Mouse (Mus musculus): ENCODE data around the gene Cyp3a11. TPM values are rescaled to one million over a fixed set of nuclear protein-coding genes. Genes with fewer than 3 reads are reported as not detected.
"Not testable (repeated sequence)": the region's sequence is repeated elsewhere in the genome, so short reads cannot be mapped to it uniquely, and the experiment has no call there.

The Cyp3a11 gene
- not detected in 2 replicates for polyA plus RNA-seq (2015; fragmentation: Nextera tagmentation; extraction: Ambion mirVana)

DNA sequence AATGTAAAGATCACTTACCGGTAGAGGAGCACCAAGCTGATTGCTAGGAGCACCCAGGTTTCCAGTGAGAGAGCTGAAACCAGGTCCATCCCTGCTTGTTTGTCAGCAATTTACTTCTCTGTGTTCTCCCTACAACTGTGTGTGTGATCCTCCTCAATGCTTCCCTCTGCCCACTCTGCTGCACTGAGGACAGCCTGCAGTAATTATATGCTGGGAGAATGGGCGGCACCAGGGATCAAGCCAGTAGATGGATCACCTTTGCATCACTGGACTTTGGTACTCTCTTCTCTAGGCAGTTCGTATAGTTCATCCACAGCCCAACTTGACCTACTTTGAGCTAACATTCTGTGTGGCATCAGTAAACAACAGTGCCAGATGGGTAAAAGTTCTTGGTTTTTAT is at the start of gene Cyp3a11:
Cyp3a11 (minus strand) TSS at position 277 of the 400 bp plus-strand sequence.
- Histone ChIP-seq H3K4me1 (replicated peaks; ENCODE audit: control insufficient read depth, insufficient read depth, low read length) (no peaks in the 10 kb centered on the region), H3K9me3 (ENCODE audit: control insufficient read depth, low read length) (peaks cover 28% of the 10 kb centered on the region)

GRCm38 (mm10) chr5:145912912-145913311 is 33.1 kb upstream of the Cyp3a11 start:
- H3K27ac ChIP-seq (ENCODE audit: low read length) = no peak overlapping the region
- no peak for ATAC-seq
- H3K4me2 ChIP-seq (ENCODE audit: low read length) = no peak overlapping the region
- H3K36me3 ChIP-seq (ENCODE audit: control insufficient read depth, insufficient read depth) = no peaks in the 10 kb centered on the region
- peaks cover 14% of the 10 kb centered on the region for H3K9me3 ChIP-seq (ENCODE audit: control insufficient read depth, low read length)
- H3K27me3 ChIP-seq (replicated peaks; ENCODE audit: control insufficient read depth, insufficient read depth, low read length) = no peaks in the 10 kb centered on the region
- H3K4me1 ChIP-seq (replicated peaks; ENCODE audit: control insufficient read depth, insufficient read depth, low read length) = no peaks in the 10 kb centered on the region
- no peak overlapping the region for H3K4me3 ChIP-seq (replicated peaks; ENCODE audit: low read length)
- H3K9ac ChIP-seq (replicated peaks; ENCODE audit: low read depth, low read length) = no peak overlapping the region

More for the DNA sequence above, at the start of gene Cyp3a11:
- Histone ChIP-seq H3K9ac (replicated peaks; ENCODE audit: low read depth, low read length) (no peak within 1 kb of the TSS), H3K27ac (ENCODE audit: low read length) (no peak within 1 kb of the TSS), H3K27me3 (replicated peaks; ENCODE audit: control insufficient read depth, insufficient read depth, low read length) (no peaks in the 10 kb centered on the region), H3K4me2 (ENCODE audit: low read length) (no peak within 1 kb of the TSS), H3K4me3 (replicated peaks; ENCODE audit: low read length) (no peak within 1 kb of the TSS), H3K36me3 (ENCODE audit: control insufficient read depth, insufficient read depth) (no peaks in the 10 kb centered on the region)
- ATAC-seq = no peak
- WGBS = 84% methylated on average over 3 of the region's 3 CpGs

GRCm38 (mm10) chr5:145911781-145912180 is 32.0 kb upstream of the Cyp3a11 start:
- no peak for ATAC-seq
- Histone ChIP-seq H3K4me3 (replicated peaks; ENCODE audit: low read length) (no peak overlapping the region), H3K9me3 (ENCODE audit: control insufficient read depth, low read length) (peaks cover 12% of the 10 kb centered on the region), H3K4me2 (ENCODE audit: low read length) (no peak overlapping the region), H3K9ac (replicated peaks; ENCODE audit: low read depth, low read length) (no peak overlapping the region), H3K36me3 (ENCODE audit: control insufficient read depth, insufficient read depth) (no peaks in the 10 kb centered on the region), H3K27ac (ENCODE audit: low read length) (no peak overlapping the region), H3K4me1 (replicated peaks; ENCODE audit: control insufficient read depth, insufficient read depth, low read length) (no peaks in the 10 kb centered on the region), H3K27me3 (replicated peaks; ENCODE audit: control insufficient read depth, insufficient read depth, low read length) (no peaks in the 10 kb centered on the region)

- H3K27ac ChIP-seq (ENCODE audit: low read length); H3K27me3 ChIP-seq (replicated peaks; ENCODE audit: control insufficient read depth, insufficient read depth, low read length); H3K4me2 ChIP-seq (ENCODE audit: low read length); H3K36me3 ChIP-seq (ENCODE audit: control insufficient read depth, insufficient read depth); H3K9ac ChIP-seq (replicated peaks; ENCODE audit: low read depth, low read length); H3K4me1 ChIP-seq (replicated peaks; ENCODE audit: control insufficient read depth, insufficient read depth, low read length); H3K4me3 ChIP-seq (replicated peaks; ENCODE audit: low read length); ATAC-seq: not testable (repeated sequence)
- 87% methylated on average over 2 of the region's 2 CpGs for WGBS
- H3K9me3 ChIP-seq (ENCODE audit: control insufficient read depth, low read length) = peaks cover 12% of the 10 kb centered on the region
Observed at GRCm38 (mm10) chr5:145906937-145907336, 27.2 kb upstream of the Cyp3a11 start.

GRCm38 (mm10) chr5:145904535-145904934 is 24.8 kb upstream of the Cyp3a11 start:
- WGBS = 96% methylated on average over 1 of the region's 1 CpGs
- Histone ChIP-seq H3K27ac (ENCODE audit: low read length) (no peak overlapping the region), H3K4me1 (replicated peaks; ENCODE audit: control insufficient read depth, insufficient read depth, low read length) (no peaks in the 10 kb centered on the region), H3K4me2 (ENCODE audit: low read length) (no peak overlapping the region), H3K9me3 (ENCODE audit: control insufficient read depth, low read length) (peaks cover 8% of the 10 kb centered on the region), H3K36me3 (ENCODE audit: control insufficient read depth, insufficient read depth) (no peaks in the 10 kb centered on the region), H3K27me3 (replicated peaks; ENCODE audit: control insufficient read depth, insufficient read depth, low read length) (no peaks in the 10 kb centered on the region), H3K4me3 (replicated peaks; ENCODE audit: low read length) (no peak overlapping the region), H3K9ac (replicated peaks; ENCODE audit: low read depth, low read length) (no peak overlapping the region)
- no peak for ATAC-seq

DNA sequence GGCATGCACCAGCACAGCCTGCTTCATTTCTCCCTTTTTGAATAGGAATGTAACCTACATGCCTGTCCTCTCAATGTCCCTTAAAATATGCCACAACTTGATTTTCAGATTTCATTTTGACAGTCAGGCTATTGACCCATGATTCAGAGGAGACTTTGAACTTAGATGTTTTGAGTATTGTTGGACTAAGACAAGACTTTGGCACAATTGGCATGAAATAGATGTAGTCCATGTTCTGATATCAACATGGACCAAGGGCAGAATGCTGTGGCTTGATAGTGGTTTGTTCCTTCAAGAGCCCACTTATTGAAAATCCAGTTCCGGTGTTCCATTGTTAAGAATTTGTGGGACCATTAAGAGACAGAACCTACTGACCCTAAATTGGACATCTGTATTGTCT is 23.6 kb upstream of the Cyp3a11 start:
- no peaks in the 10 kb centered on the region for H3K36me3 ChIP-seq (ENCODE audit: control insufficient read depth, insufficient read depth)
- no peaks in the 10 kb centered on the region for H3K4me1 ChIP-seq (replicated peaks; ENCODE audit: control insufficient read depth, insufficient read depth, low read length)
- H3K4me3 ChIP-seq (replicated peaks; ENCODE audit: low read length) = no peak overlapping the region
- peaks cover 8% of the 10 kb centered on the region for H3K9me3 ChIP-seq (ENCODE audit: control insufficient read depth, low read length)
- H3K4me2 ChIP-seq (ENCODE audit: low read length) = no peak overlapping the region
- WGBS = 97% methylated on average over 1 of the region's 1 CpGs
- no peak overlapping the region for H3K9ac ChIP-seq (replicated peaks; ENCODE audit: low read depth, low read length)
- no peaks in the 10 kb centered on the region for H3K27me3 ChIP-seq (replicated peaks; ENCODE audit: control insufficient read depth, insufficient read depth, low read length)
- H3K27ac ChIP-seq (ENCODE audit: low read length) = no peak overlapping the region
- no peak for ATAC-seq

DNA sequence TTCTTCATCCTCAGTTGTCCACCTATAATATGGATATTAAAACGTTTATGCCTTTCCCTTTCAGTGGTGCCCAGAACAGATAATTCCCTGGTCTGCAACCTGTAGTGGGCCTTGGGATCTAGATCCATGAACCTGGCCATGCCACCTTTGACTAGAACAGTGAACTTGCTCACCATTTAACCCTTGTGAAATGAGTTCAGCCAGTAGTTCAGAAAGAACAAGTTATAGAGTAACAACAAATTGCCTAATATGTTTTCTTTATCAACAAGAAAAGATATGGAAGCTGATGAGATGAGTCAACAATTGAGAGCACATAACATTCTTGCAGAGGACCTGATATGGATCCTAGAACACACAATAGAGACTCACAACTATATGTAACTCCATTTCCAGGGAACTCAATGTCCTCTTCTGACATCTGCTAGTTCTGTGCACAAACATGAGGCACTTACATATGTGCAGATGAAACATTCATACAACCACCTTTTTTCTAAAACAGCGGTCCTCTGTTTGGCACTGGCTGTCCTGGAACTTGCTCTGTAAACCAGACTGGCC is 20.7 kb upstream of the Cyp3a11 start:
- 55% methylated on average over 2 of the region's 2 CpGs for WGBS
- H3K9me3 ChIP-seq (ENCODE audit: control insufficient read depth, low read length) = peaks cover 18% of the 10 kb centered on the region
- H3K4me1 ChIP-seq (replicated peaks; ENCODE audit: control insufficient read depth, insufficient read depth, low read length) = no peaks in the 10 kb centered on the region
- H3K4me2 ChIP-seq (ENCODE audit: low read length) = no peak overlapping the region
- H3K27me3 ChIP-seq (replicated peaks; ENCODE audit: control insufficient read depth, insufficient read depth, low read length) = no peaks in the 10 kb centered on the region
- no peak overlapping the region for H3K9ac ChIP-seq (replicated peaks; ENCODE audit: low read depth, low read length)
- ATAC-seq = no peak
- H3K27ac ChIP-seq (ENCODE audit: low read length) = no peak overlapping the region
- H3K36me3 ChIP-seq (ENCODE audit: control insufficient read depth, insufficient read depth) = no peaks in the 10 kb centered on the region
- H3K4me3 ChIP-seq (replicated peaks; ENCODE audit: low read length) = no peak overlapping the region

DNA sequence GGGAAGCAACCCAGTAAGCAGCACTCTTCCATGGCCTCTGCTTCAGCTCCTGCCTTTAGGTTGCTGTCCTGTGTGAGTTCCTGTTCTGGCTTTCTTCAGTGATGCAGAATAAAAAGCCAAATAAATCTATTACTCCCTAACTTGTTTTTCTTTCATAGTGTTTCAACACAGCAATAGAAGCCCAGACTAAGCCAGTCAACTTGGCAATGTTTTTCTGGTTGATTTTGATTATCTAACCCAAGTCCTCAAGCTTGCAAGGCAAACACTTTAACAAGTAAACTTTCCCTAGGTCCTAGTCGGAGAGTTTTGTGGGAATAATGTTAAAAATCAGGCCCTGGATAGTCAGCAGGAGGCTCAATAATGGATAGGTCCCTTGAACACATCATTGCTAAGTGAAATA is 17.5 kb upstream of the Cyp3a11 start:
- 73% methylated on average over 1 of the region's 1 CpGs for WGBS
- H3K9me3 ChIP-seq (ENCODE audit: control insufficient read depth, low read length) = peaks cover 10% of the 10 kb centered on the region; the same call in 1 of the 2 replicates
- H3K36me3 ChIP-seq (ENCODE audit: control insufficient read depth, insufficient read depth) = no peaks in the 10 kb centered on the region

DNA sequence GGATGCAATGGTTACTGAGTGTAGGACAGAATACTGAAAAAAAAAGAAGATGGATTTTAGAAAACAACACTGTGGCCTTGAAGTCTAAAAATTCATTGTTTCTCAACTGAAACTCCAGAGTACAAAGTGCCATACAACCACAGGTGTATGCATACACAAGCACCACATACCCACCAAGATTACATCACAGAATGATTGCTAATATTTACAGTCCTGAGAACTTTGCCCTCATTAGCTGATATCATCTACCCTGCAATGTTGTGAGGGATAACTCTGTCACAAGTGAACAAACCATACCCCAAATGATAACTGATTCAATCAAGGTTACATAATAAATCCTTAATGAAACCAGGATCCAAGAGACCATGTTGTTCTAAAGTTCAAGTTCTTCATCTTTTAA is 1.4 kb upstream of the Cyp3a11 start:
- Histone ChIP-seq H3K4me3 (replicated peaks; ENCODE audit: low read length) (no peak overlapping the region), H3K4me2 (ENCODE audit: low read length) (no peak overlapping the region), H3K9ac (replicated peaks; ENCODE audit: low read depth, low read length) (no peak overlapping the region), H3K27me3 (replicated peaks; ENCODE audit: control insufficient read depth, insufficient read depth, low read length) (no peaks in the 10 kb centered on the region), H3K27ac (ENCODE audit: low read length) (no peak overlapping the region), H3K36me3 (ENCODE audit: control insufficient read depth, insufficient read depth) (no peaks in the 10 kb centered on the region), H3K4me1 (replicated peaks; ENCODE audit: control insufficient read depth, insufficient read depth, low read length) (no peaks in the 10 kb centered on the region), H3K9me3 (ENCODE audit: control insufficient read depth, low read length) (peaks cover 26% of the 10 kb centered on the region)
- ATAC-seq = no peak

More for the DNA sequence above, 17.5 kb upstream of the Cyp3a11 start:
- no peak for ATAC-seq
- H3K4me1 ChIP-seq (replicated peaks; ENCODE audit: control insufficient read depth, insufficient read depth, low read length) = no peaks in the 10 kb centered on the region
- no peak overlapping the region for H3K4me3 ChIP-seq (replicated peaks; ENCODE audit: low read length)
- H3K27ac ChIP-seq (ENCODE audit: low read length) = no peak overlapping the region
- no peak overlapping the region for H3K9ac ChIP-seq (replicated peaks; ENCODE audit: low read depth, low read length)
- H3K4me2 ChIP-seq (ENCODE audit: low read length) = no peak overlapping the region
- no peaks in the 10 kb centered on the region for H3K27me3 ChIP-seq (replicated peaks; ENCODE audit: control insufficient read depth, insufficient read depth, low read length)

GRCm38 (mm10) chr5:145867433-145867832 is 12.3 kb downstream of the Cyp3a11 start:
- H3K9me3 ChIP-seq (ENCODE audit: control insufficient read depth, low read length); ATAC-seq; H3K36me3 ChIP-seq (ENCODE audit: control insufficient read depth, insufficient read depth); H3K9ac ChIP-seq (replicated peaks; ENCODE audit: low read depth, low read length); H3K27ac ChIP-seq (ENCODE audit: low read length); H3K4me2 ChIP-seq (ENCODE audit: low read length); H3K4me1 ChIP-seq (replicated peaks; ENCODE audit: control insufficient read depth, insufficient read depth, low read length); H3K4me3 ChIP-seq (replicated peaks; ENCODE audit: low read length); H3K27me3 ChIP-seq (replicated peaks; ENCODE audit: control insufficient read depth, insufficient read depth, low read length): not testable (repeated sequence)
